Mouse (Mus musculus): ENCODE data around the gene Rrad.
"Not testable (repeated sequence)": the region's sequence is repeated elsewhere in the genome, so short reads cannot be mapped to it uniquely, and the experiment has no call there.

Rrad gene

DNA sequence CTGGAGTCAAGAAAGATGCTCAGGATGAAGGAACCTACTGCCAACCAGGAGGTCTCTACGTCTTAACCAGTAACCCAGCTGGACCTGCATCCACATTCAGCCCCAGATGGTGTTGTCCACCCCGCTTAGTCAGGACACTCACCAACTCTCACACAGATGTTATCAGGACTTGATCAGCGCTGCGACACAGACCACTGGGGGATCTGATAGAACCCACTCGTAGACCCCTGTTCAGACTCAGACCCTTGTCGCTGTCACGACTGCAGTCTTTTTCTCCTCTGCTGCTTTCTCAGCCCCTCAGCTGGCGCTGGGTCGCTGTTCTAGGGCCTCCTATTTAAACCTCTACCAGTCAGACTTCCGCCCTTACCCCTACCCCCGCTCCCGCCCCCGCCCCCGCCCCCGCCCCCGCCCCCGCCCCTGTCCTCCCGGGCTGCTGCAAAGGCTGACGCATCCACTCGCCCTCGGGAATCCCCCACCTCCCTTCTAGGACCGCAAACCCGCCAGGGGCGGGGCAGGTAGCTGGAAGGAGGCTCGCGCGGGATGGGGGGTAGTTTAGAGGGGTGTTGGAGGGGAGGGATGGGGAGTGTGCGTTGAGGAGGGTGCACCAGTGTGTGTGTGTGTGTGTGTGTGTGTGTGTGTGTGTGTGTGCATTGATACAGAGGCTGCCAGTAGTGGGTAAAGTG, at the start of gene Rrad:
Gene Rrad, minus strand, starts transcription at position 347 of the 683 bp plus-strand sequence.
- peak; percentile 84 for DNase-seq

- DNase-seq = no peak
Measured at GRCm38 (mm10) chr8:104655614-104656013, 24.5 kb upstream of the Rrad start.

GRCm38 (mm10) chr8:104654984-104655383, 23.9 kb upstream of the Rrad start:
- DNase-seq = peak; percentile 89

GRCm38 (mm10) chr8:104644187-104644586, 13.1 kb upstream of the Rrad start:
- DNase-seq = not testable (repeated sequence)

DNA sequence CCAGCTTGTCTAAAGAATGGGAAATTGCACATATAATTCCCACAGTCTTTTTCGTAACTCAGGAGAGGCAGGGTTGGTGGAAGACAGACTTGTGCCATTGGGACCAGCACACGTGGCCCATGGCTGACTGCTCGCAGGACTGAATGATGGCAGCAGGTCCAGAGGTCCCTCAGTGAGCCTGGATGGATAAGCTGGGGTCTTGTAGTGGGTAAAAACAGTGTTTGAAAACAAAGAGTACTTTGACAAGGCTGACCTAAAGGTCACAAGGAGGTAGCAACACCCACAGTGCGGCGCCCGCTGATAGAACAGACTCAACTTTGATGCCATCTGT, 11.2 kb upstream of the Rrad start:
- no peak for DNase-seq

DNA sequence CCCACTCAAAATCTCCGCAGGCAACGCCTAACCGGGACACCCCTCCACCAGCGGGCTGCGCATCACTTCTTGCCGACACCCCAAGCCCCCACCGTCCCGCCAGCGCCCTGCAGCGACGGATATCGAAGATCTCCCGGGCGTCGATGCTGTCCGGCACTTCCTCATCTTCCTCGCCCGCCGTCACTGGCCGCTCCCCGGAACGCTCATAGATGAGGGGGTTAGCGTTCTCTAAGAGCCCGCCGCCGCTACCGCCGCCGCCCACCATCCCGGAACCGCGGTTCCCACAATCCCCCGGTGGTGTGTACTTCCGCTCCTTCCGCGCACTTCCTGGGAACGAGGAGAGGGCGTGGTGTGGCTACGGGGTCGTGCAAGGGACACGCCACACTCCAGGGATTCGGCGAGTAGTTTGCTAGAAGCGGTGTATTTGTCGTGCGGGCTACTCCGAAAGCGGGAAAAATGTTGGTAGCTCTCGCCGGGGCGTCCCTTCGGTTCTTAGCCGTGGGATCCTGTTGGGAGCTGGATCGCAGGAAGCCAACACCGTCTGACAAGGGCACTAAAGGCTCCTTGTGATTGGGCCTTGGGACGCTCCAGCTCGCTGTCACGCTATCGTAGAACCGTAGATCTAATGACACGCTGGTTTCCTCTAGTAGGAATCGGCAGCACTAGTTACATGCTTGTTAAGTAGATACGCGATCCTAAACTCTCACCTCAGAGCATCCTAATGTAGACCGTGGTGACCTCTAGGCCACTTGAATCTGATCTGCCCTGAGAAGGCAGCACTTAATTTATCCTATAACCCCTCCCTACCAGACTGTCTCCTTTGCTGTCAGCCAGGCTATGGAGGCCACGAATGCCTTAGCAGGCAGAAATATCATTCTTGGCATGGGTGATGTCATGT, 10.5 kb upstream of the Rrad start, which contains the start of gene Ciao2b:
Gene Ciao2b, minus strand, starts transcription at position 540 of the 898 bp plus-strand sequence.
- DNase-seq = peak; percentile 93

DNA sequence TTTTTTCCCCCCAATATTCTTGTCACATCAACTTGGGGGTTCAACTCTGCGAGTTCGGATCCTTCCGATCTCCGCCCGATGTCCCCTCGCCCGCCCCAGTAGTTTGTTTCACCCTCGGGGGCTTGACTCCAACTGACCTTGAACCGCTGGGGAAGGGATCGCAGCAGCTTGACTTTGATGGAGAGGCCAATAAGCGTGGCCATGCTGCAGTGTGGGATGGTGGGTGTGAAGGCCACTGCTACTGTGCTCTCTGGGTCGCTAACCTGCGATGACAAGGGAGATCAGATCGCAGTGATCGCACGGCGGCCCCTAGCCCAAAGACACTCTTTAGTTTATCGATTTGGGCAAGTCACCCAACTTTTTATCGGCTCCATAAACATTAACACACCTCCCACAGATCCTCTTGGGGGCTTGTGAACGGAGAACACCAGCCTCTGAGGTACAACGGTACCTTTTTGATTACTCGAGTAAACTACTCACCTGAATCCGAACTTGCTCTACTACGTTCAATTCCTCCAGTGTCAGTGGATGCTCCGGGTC, 9.8 kb upstream of the Rrad start:
- no peak for DNase-seq

- DNase-seq = no peak
Measured at GRCm38 (mm10) chr8:104640241-104640640, 9.1 kb upstream of the Rrad start.

GRCm38 (mm10) chr8:104638010-104638409, 6.9 kb upstream of the Rrad start:
- DNase-seq = no peak

DNA sequence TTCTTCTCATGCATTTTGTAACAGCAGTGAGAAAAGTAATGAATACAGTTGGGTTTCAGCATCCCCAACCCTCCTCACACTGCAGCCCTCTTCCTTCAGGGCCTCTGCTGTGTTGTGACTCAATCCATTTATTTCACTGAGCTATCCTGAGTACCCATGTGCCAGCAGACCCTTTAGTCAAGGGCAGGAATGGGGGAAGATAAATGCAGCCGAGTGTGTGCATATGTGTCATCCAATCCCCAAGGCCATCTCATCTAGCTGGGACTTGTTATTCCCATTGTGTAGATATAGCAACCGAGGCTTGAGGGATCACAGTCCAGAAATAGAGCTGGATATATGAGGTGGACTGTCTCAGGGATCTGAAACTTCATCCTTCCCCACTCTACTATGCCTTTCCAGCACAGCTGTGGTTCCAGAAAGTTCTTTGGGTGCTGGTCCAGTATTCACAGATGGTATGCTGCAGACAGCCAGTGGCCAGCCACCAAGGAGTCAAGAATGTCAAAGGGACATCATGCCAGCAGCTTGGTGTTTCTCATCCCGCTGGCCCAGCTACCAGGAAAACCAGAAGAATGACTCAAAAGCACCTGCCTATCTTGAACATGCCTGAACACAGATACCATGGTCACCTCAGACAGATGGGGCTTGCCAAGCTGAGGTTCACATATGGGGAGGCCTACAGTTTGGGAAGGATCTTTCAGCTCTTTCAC, 4.0 kb upstream of the Rrad start:
- DNase-seq = no peak

GRCm38 (mm10) chr8:104633156-104633744, 2.1 kb upstream of the Rrad start:
- peak; percentile 1 for DNase-seq

- DNase-seq = peak; percentile 3
Measured at GRCm38 (mm10) chr8:104632486-104632885, 1.4 kb upstream of the Rrad start.

- no peak for DNase-seq
Measured at GRCm38 (mm10) chr8:104631975-104632374, 848 bp upstream of the Rrad start.

- DNase-seq = peak; percentile 55
Measured at GRCm38 (mm10) chr8:104630574-104630973, 553 bp downstream of the Rrad start.

- no peak for DNase-seq
Measured at GRCm38 (mm10) chr8:104630111-104630479, 1.0 kb downstream of the Rrad start.

DNA sequence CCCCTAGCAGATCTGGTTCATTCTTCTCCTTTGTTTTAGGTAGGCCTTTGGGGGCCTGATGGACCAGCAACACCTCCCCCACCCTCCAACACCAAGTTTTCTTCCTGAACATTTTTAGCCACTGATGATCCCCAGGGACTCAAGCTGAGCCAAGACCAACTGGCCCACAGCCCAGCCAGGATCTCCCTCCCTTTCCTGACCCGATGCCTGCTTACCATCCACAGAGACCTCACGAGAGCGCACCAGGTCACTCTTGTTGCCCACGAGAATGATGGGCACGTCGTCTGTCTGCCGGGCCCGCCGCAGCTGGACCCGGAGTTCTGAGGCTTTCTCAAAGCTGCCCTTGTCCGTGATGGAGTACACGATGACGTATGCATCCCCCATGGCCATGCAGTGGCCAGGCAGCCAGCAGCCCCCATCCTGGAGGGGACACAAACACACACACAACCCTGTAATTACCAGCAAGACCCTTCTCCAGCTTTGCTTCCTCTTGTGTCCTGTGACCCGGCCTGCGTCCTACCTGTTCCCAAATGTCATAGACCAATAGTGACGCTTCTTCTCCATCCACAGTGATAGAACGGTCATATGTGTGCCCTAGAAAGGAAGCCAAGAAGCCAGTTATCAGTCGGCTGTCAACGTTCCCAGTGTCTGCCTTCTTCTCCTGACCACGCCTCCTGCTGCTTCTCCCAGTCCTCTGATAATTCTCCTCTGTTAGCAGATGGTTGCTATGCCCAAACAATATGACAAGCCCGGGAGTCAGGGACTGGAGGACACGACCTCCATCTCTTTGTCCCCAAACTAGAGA, 1.6 kb downstream of the Rrad start:
- peak; percentile 61 for DNase-seq

GRCm38 (mm10) chr8:104628402-104628801, 2.7 kb downstream of the Rrad start:
- no peak for DNase-seq

DNA sequence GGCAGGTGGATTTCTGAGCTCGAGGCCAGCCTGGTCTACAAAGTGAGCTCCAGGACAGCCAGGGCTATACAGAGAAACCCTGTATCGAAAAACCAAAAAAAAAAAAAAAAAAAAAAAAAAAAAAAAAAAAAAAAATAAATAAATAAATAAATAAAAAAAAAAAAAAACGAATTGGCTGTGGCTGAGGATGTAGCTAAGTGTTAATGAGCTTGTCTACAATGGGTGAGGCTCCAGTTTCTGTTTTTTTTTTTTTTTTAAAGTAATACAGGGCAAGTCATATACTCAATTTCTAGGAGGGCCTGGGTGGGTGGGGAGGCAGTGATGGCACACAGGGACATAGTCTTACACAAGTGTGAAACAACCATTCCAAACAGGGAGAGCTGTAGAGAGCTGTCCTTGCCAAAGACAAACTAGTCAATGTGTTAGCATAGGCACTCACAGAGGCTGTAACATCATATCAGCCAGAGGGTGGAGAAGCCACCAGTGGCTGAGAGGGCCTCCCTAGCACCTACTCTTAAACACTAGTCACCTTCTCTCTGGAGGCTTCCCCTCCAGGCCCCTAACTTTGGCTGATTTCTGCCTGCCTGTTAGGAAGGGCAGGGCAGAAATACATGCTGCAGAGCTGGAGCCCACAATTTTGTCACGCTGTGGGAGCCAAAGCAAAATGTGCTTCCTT, 3.9 kb downstream of the Rrad start:
- DNase-seq = no peak

DNA sequence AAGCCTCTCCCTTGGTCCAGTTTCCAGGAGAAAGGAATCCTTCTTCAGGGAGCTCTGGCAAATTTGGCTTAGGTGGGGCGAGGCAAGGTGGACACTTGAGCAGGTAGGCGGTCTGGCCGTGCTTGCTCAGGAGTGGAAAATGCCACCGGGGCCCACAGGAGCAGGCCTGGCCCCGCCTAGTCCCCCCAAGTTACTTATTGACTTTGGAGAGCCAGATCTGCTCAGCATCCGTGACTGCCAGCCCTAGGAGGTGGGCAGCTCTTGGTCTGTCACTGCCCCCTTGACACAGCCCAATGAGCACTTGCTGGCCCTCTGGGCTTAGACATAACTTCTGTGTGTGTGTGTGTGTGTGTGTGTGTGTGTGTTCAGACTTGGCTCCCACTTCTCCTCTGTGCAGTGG, 7.0 kb downstream of the Rrad start, which contains the start of gene Cdh16:
Gene Cdh16, minus strand, starts transcription at position 236 of the 400 bp plus-strand sequence.
- DNase-seq = peak; percentile 66

DNA sequence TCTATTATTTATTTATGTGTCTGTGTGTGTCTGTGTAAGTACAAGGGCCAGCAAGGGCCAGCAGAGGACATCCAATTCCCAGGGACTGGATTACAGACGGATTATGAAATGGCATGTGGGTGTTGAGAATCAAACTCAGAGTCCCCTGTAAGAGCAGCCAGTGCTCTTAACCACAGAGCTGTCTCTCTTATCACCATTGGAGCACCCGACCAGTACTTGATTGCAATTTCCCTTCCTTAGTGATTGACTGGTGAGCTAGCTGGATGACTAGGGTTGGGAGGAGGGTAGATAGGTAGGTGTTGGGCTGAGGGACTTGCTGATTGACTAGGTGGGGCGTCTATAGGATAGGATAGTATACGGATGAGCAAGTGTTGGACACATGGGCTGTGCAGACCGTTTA, 10.4 kb downstream of the Rrad start:
- DNase-seq = no peak

DNA sequence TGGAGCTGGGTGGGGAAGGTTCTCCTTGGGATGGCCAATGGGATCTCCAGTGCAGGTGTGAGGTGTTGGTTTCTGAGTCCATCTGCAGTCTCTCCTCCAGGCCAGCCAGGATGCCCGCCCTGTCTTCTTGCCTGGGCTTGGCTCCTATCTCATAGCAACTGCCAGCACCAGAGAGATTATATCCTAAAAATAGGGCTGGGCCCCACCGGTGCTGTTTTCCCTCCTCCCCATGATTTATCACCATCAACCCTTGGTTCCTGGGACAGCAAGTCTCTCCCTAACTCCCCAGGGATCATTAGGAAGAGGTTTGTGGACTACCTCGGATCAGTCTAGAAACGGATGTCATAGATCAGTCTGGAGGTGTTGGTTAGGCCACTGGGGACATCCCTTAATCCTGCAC, 18.0 kb downstream of the Rrad start:
- no peak for DNase-seq

Data from lung, postnatal 10 days (tissue).